Mouse (Mus musculus) brain, adult 2 months (tissue): Measurements from ENCODE around the gene Gm12169.
"Not testable (repeated sequence)": the region's sequence is repeated elsewhere in the genome, so short reads cannot be mapped to it uniquely, and the experiment has no call there.

ENCODE experiments used
- DNase-seq: peaks from one replicate; pipeline ENCODE4 v3.0.0; 2011; ENCODE audit warnings: low read depth, low spot score

Gene Gm12169

DNA sequence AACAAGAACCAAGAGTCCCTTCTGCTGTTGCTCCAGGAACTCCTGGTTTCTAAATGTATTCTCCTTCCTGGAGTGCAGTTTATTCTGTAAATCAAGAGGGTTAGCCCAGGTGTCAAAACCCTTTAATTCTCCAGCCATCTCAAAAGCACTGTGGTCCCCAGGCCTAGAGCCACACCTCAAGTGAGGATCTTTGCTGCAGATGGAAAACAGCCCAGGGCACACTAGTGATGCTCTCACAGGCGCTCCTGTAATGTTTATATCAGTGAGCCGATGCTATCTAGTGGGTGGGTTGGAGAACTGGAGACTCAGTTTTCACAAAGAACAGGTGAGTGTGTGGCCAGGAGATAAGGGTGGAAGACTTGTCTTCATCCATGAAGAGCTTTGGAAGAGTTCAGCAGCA lies at the start of gene Gm12169:
TSS of gene Gm12169 (plus strand) at position 301 of the 400 bp plus-strand sequence.
- no peak for DNase-seq

DNA sequence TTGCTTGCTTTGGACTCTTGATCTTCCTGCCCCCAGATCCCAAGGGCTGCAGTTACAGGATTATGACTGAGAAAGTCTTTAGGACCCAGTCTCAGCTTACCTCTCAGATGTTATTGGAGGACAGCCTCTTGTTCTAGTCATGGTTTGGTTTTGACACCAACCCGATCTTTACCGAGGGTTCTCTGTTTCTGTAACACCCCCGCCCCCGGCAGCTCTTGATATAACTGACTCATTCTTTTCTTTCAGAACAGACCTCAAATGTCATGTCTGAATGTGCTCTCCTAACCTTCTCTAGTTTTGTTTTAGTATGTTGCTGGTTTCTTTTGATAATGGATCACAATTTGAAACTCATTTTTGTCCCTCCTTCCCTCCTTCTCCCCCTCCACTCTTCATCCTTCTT lies 49.8 kb upstream of the Gm12169 start:
- peak; percentile 10 for DNase-seq

DNA sequence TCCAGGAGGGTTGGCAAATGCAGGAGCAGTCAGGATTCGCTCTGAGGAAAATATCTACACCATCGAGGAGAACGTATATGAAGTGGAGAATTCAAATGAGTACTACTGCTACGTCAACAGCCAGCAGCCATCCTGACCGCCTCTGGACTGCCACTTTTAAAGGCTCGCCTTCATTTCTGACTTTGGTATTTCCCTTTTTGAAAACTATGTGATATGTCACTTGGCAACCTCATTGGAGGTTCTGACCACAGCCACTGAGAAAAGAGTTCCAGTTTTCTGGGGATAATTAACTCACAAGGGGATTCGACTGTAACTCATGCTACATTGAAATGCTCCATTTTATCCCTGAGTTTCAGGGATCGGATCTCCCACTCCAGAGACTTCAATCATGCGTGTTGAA lies 44.7 kb upstream of the Gm12169 start:
- no peak for DNase-seq

GRCm38 (mm10) chr11:46480517-46480916 lies 43.5 kb upstream of the Gm12169 start:
- DNase-seq: peak; percentile 56

- no peak for DNase-seq
Measured at GRCm38 (mm10) chr11:46488231-46488630, 35.8 kb upstream of the Gm12169 start.

- DNase-seq: peak; percentile 53
Measured at GRCm38 (mm10) chr11:46488650-46489049, 35.4 kb upstream of the Gm12169 start.

DNA sequence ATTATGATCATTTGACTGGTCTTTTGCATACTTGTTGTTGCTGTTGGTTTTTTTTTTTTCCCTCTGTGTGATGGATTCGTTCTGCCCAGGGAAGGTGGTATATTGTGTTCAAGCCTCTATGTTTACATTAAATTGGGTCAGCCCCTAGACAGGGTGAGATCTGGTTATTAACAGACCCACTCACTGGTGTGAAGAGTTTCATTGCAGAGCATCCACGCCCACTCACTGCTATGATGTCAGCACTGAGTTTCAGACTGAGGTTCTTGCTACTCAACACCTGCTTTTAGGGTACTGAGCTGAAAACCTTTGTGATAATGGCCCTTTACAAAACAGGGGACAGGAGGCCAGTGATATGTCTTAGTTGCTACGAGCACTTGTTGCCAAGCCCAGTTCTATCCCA lies 16.9 kb upstream of the Gm12169 start:
- DNase-seq: no peak

DNA sequence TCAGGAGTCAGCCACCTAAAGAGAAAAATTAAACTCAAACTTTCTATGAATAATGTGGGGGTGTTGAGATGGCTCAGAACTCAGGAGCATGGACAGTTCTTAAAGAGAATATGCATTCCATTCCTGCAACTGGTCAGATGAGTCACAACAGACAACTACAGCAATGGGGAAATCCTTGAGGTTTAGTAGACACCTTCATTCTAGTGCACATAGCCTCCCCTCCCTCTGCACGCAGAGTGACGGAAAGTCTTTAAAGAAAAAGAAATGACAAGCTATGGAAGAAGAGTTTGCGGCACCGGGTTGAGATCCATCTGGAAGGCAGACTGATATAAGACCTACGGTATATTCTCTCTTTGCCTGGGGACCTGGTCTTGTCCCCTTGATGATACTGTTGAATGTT lies 14.1 kb upstream of the Gm12169 start:
- DNase-seq: no peak

DNA sequence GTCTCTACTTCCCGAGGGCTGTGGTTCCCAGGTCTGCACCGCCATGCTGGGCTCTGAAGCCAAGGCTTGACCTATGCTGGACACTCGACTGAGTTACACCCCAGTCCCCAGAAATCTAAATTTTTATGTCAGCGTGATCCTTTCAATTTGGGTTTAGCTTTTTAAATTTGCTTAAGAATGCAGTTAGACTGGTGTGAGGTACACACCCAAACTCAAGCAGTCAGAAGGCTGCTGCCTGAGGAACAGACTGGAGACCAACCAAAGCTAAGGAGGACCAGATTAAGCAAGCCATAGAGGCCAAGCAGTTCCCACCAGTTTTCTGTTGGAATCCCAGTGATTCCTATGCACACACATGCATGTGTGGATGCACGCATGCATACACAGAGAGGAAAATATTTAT lies 2.7 kb upstream of the Gm12169 start:
- DNase-seq: not testable (repeated sequence)

GRCm38 (mm10) chr11:46522719-46523118 lies 1.3 kb upstream of the Gm12169 start:
- DNase-seq: no peak

DNA sequence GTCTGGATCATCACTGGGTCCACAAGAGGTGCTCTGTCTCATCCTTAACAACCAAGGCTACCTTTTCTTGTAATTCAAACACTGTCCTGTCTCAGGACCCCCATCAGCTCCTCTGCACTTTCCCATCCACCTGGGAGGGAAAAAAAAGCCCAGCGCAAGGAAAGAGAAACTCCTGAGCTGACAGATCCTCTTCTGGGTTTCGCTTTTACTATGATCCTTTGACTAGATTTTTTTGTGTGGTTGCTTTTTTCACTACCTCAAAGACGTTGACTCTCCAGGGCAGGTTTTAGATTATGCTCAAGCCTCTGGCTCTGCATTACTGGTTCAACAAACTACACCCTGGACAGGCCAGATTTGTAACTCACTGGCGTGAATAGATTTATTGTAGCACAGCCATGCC lies 6.1 kb downstream of the Gm12169 start:
- no peak for DNase-seq

GRCm38 (mm10) chr11:46536978-46537377 lies 13.0 kb downstream of the Gm12169 start:
- no peak for DNase-seq

- no peak for DNase-seq
Measured at GRCm38 (mm10) chr11:46543530-46543929, 19.5 kb downstream of the Gm12169 start.

DNA sequence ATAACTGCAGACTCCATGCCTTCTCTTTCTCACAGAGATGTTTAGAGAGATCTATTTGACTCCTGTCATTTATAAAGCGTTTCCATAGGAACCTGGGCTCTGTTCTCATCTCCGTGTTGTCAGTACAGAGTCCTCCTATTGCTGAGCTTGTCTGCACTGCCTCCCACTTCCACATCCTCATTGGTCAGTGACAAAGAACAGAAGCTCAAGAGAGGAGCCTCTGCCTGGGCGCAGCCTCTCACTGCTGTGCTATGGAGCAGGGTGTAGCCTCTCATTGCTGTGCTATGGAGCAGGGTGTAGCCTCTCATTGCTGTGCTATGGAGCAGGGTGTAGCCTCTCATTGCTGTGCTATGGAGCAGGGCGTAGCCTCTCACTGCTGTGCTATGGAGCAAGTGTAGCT lies 25.7 kb downstream of the Gm12169 start:
- no peak for DNase-seq

GRCm38 (mm10) chr11:46552741-46553140 lies 28.7 kb downstream of the Gm12169 start:
- DNase-seq: peak; percentile 76

GRCm38 (mm10) chr11:46561096-46561495 lies 37.1 kb downstream of the Gm12169 start:
- DNase-seq: no peak

DNA sequence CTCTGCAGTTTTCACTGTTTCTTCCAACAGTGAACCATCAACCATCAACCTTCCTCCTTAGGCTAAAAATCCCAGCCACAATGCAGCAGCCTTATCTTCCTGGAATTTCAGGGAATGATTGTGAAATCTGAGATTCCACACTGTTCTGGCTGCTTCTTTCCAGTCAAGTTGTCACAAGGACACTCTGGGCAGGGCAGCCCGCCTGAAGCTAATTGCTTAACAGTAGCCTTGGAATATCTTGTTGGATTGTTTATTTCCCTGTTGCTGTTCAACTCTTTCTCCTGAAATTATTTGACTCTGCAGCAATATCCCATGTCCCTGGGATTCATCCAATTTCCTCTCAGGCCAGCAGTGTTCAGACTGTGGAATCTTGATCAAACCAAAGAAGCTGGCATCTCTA lies 40.7 kb downstream of the Gm12169 start:
- no peak for DNase-seq

DNA sequence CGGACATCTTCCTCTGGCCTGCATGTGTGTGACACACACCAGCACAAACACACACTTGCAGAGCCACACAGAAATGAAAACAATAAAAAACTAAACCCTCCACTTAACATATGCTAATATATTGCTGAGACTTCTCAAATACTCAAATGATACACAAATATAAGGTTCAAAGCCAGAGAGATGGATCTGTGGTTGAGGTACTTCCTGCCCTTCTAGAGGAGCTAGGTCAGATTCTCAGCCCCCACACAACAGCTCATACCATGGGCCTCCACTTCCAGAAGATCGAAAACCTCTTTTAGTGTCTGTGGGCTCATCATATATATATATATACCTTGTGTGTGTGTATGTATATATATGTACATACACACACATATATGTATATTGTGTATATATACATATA lies 42.0 kb downstream of the Gm12169 start:
- no peak for DNase-seq

- peak; percentile 20 for DNase-seq
Measured at GRCm38 (mm10) chr11:46569107-46569506, 45.1 kb downstream of the Gm12169 start.

DNA sequence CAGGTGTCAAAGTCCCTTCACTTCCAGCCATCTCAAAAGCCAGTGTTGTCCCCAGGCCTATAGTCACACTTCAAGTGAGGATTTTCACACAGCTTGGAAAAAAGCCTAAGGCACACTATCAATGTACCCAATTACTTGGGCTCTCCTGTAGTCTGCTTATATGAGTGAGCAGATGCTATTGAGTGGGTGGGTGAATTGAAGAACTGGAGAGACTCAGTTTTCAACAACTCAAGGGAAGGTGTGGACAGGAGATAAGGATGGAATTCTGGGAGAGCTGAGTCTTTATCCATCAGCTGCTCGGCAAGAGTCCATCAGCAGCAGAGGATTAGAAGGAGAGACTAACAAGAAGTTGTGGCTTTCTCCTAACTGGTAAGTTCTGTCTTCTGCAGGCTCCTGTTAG lies 47.3 kb downstream of the Gm12169 start, which contains the start of gene BC053393:
TSS of gene BC053393 (plus strand) at position 210 of the 400 bp plus-strand sequence.
- DNase-seq: peak; percentile 71

GRCm38 (mm10) chr11:46578771-46579281 lies 54.8 kb downstream of the Gm12169 start:
- no peak for DNase-seq

- DNase-seq: no peak
Measured at GRCm38 (mm10) chr11:46580428-46580827, 56.4 kb downstream of the Gm12169 start.

DNA sequence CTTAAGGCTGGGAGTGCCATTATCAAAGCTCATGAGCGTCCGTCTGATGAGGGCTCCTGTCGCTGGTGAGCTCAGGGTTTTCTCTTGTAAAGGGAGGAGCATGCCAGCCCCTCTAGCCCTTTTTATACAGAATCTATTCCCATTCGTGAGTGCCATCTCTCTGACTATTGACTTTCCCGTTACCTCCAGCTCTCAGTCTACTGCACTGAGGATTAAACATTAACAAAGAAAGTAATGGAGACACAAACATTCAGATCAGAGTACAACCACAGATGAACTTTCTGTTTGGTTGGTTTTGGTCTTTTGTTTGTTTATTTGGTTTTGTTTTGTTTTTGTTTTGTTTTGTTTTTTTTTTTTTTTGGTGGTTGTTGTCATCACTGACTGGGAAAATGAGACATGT lies 58.7 kb downstream of the Gm12169 start:
- DNase-seq: no peak
